Mouse (Mus musculus) heart, postnatal 25 days (tissue): ENCODE results near the gene Cap2. TPM values are rescaled to one million over a fixed set of nuclear protein-coding genes. Genes with fewer than 3 reads are reported as not detected.

ENCODE experiments used
- DNase-seq: peaks from one replicate; pipeline ENCODE4 v3.0.0; 2022; ENCODE audit warnings: low spot score
- intact Hi-C: fragments of 180-260 bp; cut with DNase I; formaldehyde crosslinking; loops from one replicate; pipeline ENCODE4 v1.15.1; 2025
- total RNA-seq, 2 experiments: library from RNA; stranded (reverse); gene quantifications; 2 replicates each; pipeline ENCODE4 v1.2.3; 2021

Cap2 gene
- total RNA-seq, 2 experiments from 2014 or later, result 133 to 155 TPM

DNA sequence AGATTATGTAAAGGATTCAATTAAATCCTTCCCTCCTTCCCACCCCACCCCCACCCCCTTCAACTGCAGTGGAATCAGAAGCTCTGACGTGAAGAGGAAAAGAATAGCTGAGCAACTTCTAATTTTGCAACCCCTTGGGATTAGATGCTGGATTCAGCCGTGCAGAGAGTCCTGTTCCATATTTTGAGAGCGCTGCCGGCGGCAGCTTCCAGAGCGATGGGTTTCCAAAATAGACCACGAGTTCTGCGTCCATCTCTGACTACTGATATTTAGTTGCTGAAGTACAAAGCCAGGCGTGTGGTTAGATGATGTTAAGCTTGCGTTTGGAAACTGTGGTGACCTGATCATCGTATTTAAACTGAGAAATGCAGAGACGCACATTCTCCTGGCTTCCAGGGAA, 22.1 kb downstream of the Cap2 start:
- intact Hi-C loops, result no loop called here
- peak; percentile 21 for DNase-seq

- no peak for DNase-seq
- intact Hi-C loops, result no loop called here
Observed at GRCm38 (mm10) chr13:46525295-46526255, 23.9 kb downstream of the Cap2 start.

DNA sequence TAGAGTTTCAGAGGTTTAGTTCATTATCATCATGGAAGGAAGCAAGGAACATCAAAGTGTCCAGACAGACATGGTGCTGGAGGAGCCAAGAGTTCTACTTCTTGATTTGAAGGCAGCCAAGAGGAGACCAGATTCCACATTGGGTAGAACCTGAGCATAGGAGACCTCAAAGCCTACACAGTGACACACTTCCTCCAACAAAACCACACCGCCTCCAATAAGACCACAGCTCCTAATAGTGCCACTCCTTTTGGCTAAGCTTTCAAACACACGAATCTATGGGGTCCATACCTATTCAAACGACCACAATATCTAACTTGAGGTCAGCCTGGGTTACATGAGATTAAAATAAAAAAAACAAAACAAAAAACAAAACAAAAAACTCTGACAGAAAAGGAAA, 25.0 kb downstream of the Cap2 start:
- DNase-seq, result no peak
- intact Hi-C loops, result no loop called here

DNA sequence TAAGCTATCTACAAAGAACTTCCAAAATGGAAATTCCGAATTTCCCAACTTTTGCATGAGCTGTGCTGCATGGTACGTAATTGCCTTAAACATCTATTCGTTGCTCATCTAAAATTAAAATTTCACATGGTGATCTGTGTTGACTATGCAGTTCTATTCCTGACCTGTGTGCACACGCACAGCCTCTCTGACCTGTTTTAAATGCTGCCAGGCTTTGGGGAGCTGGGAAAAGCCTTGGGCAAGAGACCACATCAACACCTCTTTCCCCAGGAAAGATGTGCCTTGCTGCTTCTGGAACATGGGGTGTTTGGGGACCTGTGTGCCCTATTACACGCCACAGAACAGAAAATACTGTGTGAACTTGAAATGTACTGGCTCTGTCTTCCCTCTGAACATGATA, 25.7 kb downstream of the Cap2 start:
- intact Hi-C loops, result no loop called here
- DNase-seq, result no peak

DNA sequence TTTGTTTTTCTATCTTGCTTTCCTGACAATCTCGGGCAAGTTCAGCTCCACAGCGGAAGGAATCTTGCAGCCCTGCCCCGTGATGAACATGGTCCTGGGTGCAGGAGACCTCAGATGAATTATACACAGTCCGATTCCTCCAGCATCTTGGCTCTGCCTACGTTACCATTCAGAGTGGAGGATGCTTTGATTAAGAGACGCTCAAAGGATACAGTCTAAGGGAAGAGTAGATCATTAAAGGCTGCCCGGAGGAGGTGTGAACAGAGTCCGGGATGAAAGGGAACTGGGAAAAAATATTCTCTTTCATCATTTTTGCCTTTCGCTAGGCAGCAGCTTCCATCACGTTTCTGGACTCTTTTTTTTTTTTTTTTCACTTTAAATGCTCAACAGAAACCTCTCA, 27.4 kb downstream of the Cap2 start:
- DNase-seq, result no peak
- intact Hi-C loops, result no loop called here

DNA sequence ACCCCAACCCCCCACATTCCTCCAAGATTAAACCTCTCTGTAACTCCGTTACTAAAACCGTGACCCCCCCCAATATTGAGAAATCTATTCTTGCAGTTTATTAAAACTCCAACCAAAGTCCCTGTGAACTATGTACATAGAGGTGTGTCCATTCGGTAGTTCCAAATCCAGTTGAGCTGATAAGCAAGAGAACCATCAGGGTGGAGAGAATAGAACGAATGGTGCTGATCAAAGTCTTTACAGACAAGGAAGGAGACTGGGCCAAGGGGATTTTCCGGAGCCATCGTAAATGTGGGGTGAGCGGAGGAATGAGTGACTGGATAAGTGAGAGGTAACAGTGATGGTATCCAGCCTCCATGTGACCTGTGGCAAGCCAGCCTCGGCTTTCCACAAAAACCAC, 28.9 kb downstream of the Cap2 start:
- intact Hi-C loops, result no loop called here
- no peak for DNase-seq

DNA sequence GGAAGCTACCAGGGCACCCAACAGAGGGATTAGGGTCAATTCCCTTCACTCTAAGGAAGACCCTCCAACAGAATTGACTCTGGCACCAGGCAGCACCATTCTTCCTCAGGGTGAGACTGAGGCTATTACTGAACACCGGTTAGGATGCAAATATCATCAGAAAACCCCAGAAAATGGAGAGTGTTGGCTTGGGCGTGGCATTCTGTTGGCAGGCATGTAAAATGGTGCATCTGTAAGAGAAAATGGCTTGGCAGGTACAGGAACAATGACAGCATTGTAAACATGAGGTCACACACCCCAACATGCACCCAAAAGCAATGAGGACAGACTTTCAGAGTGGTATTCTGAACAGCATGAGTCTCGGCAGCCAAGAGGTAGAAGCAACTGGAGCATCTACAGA, 30.0 kb downstream of the Cap2 start:
- DNase-seq, result no peak
- intact Hi-C loops, result no loop called here

DNA sequence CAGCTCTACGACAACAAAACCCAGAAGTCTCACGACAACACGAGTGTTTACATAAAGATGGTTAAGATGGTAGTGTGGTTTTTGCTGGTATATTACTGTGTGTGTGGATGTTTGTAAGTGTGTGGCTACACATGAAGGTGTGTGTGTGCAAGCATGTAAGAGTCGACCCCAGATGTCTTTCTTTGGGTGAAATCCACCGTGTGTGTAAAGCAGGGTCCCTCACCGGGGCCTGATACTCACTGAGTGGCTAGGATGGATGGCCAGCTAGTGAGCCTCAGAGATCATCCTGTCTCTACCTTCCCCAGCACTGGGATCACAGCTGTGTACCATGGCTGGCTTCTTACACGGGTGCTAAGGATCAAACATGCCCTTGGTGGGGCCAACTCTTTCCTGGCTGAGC, 30.6 kb downstream of the Cap2 start:
- intact Hi-C loops, result no loop called here
- DNase-seq, result no peak

GRCm38 (mm10) chr13:46533342-46534129, 31.9 kb downstream of the Cap2 start:
- no peak for DNase-seq
- intact Hi-C loops, result no loop called here

DNA sequence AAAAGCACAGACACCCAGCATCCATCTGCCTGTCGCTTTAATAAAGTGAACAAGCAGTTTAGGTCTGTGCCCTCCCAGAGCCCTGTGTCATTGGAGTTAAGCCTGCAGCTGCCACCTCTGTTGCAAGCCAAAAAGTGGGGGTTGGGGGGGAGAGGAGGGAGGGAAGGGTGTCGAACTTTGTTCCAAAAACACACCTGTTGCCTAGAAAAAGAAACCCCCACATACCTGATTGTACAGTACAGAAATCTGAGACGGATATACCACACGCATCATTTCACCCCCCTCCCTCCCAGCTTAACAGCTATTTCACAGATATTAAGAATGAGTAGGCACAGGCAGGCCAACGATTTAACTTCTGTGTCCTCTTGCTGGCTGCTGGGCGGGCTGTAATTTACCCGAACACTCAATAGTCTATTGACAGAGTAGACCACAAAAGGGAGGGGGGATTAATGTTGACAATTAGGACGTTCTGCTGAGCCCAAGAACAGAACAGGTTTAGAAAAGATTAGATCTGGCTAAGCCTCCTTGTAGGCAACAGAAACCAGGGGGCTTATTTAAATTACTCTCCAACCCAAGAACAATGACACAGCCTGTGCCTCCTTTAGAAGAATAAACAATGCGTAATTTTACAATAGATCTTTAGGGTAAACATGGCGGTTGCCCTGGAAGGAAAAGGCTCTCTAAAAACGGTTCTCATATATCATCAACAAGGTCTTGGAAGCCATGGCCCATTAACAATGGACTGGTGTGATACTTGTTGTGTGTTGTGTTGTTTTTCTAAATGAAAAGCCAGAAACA, 32.7 kb downstream of the Cap2 start:
- no peak for DNase-seq
- intact Hi-C loops, result no loop called here

GRCm38 (mm10) chr13:46534969-46535785, 33.5 kb downstream of the Cap2 start:
- intact Hi-C loops, result no loop called here
- no peak for DNase-seq

DNA sequence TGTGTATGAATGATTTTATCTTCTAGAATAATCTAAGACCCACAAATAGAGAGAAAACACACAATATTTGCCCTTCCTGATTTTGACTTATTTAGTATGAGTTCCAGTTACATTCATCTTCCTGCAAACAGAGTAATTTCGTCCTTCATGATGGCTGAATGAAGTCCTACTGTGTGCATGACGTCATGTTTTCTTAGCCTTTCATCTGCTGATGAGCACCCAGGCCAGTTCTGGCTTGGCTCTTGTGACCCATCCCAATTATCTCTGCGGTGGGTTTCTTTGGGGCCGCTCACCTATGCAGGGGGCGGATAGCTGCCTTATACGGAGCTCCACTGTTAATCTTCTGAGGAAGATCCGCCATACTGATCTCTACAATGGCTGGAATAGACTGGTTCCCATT, 37.6 kb downstream of the Cap2 start:
- no peak for DNase-seq
- intact Hi-C loops, result no loop called here

- no peak for DNase-seq
- intact Hi-C loops, result no loop called here
Observed at GRCm38 (mm10) chr13:46540943-46541342, 39.3 kb downstream of the Cap2 start.

GRCm38 (mm10) chr13:46542782-46543181, 41.1 kb downstream of the Cap2 start:
- intact Hi-C loops, result no loop called here
- no peak for DNase-seq

DNA sequence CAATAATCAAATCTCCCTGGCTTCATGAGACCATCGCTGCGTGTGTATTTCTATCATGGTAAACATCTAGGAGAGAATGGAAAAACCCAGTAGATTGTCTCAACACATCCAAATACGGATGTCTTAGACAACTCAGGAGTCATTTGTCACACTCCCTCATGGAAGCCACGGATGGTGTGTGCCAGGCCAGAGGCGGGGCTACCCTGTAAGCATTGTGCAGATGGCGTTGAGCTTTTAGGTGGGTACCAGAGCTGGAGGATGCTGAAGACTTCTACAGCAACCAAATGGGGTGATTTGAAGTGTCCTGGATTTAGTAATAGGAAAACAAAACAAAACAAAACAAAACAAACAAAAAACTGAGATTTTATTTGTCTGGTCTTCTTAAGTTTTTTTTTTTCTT, 43.0 kb downstream of the Cap2 start:
- intact Hi-C loops, result no loop called here
- no peak for DNase-seq

DNA sequence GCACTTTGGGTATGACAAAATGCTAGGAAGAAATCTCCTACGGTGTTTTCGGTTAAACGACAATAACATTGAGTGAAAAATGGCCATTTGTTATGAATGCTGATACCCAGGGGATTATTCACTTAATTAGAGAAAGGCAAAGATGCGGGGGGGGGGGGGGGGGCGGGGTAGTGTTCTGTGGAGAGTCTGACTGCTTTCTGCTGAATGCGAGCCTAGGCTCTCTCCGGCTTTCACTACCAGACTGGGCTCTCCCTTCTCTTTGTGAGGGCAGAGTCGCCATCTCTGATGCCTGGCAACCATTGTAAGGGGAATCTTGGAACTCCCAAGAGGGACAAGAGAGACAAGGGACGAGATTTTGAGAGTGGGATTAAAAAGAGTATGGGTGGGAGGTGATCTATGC, 43.4 kb downstream of the Cap2 start:
- DNase-seq, result no peak
- intact Hi-C loops, result no loop called here

DNA sequence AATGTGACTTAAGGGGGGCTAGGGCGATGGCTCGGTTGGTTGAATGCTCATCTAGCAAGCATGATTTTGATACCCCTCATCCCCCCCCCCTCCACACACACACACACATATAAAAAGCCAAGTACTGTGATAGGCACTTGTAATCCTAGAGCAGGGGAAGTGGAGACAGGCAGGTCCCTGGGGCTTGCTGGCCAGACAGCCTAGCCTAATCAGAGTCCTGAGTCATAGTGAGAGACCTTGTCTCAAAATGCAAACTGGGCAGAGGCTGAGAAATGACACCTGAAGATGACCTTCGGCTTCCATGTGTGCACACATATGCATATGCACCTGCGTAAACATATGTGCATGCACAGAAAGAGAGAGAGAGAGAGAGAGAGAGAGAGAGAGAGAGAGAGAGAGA, 45.2 kb downstream of the Cap2 start:
- intact Hi-C loops, result no loop called here
- DNase-seq, result no peak

- intact Hi-C loops, result no loop called here
- DNase-seq, result no peak
Observed at GRCm38 (mm10) chr13:46547253-46547652, 45.6 kb downstream of the Cap2 start.

DNA sequence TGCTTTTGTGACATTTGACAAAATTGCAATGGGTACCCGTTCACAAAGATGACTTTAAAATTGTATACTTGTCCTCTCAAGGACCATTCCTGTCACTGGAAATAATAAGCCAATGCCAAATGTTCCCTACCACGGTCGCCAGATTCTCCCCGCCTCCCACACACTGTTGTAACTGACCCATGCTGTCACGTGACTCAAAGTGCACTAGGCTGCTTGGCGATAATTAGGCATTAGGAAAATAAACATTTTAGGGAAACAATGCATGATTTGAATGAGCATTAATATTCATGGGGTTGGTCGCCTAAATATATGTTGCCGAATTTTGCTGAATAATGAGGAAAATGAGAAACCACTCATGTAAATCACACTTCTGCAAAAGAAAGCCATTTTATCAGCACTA, 46.5 kb downstream of the Cap2 start:
- DNase-seq, result no peak
- intact Hi-C loops, result no loop called here
